Mouse (Mus musculus) liver, postnatal 0 days (tissue): ENCODE results near the gene Setd1a. TPM values are rescaled to one million over a fixed set of nuclear protein-coding genes. Genes with fewer than 3 reads are reported as not detected.
A peak's percentile ranks its signal among the peaks of the same experiment; 100 is the strongest.

Source experiments
- ATAC-seq: fragments of 200-750 bp; cut with Nextera tagmentation; 2 replicates; pipeline ENCODE4 v1.8.0; 2017; ENCODE audit warnings: mild to moderate bottlenecking, moderate library complexity
- DNase-seq: peaks from one replicate; pipeline ENCODE4 v3.0.0-alpha.2; 2016
- H3K27ac ChIP-seq: fragments of 300-500 bp; sonication (generic); 2 replicates; pipeline ENCODE4 v1.5.1; 2014; ENCODE audit warnings: antibody characterized with exemption, moderate library complexity, mild to moderate bottlenecking, low read depth
- H3K27me3 ChIP-seq: fragments of 300-500 bp; sonication (generic); 2 replicates; pipeline ENCODE4 v1.6.1; 2014; ENCODE audit warnings: low read length, control low read depth, mixed read lengths; ENCODE audit not compliant: insufficient read depth
- H3K36me3 ChIP-seq: fragments of 300-500 bp; sonication (generic); replicated peaks from 2 replicates; pipeline ENCODE4 v1.6.1; 2014; ENCODE audit warnings: mild to moderate bottlenecking, control low read depth, low read length, moderate library complexity, mixed read lengths; ENCODE audit not compliant: insufficient read depth
- H3K4me1 ChIP-seq: fragments of 300-500 bp; sonication (generic); 2 replicates; pipeline ENCODE4 v1.6.1; 2014; ENCODE audit warnings: antibody characterized with exemption, mild to moderate bottlenecking, control low read depth; ENCODE audit not compliant: insufficient read depth
- H3K4me2 ChIP-seq: fragments of 300-500 bp; sonication (generic); 2 replicates; pipeline ENCODE4 v1.6.1; 2014; ENCODE audit warnings: low read depth, mild to moderate bottlenecking, low read length, moderate library complexity, mixed read lengths
- H3K4me3 ChIP-seq: fragments of 300-500 bp; sonication (generic); 2 replicates; pipeline ENCODE4 v1.5.1; 2014; ENCODE audit warnings: low read depth, low read length
- H3K9ac ChIP-seq: fragments of 300-500 bp; sonication (generic); replicated peaks from 2 replicates; pipeline ENCODE4 v1.6.1; 2014; ENCODE audit warnings: mild to moderate bottlenecking, moderate library complexity
- H3K9me3 ChIP-seq: fragments of 300-500 bp; sonication (generic); 2 replicates; pipeline ENCODE4 v1.6.1; 2016; ENCODE audit warnings: mild to moderate bottlenecking, control low read depth, low read length, mixed read lengths
- CTCF ChIP-seq: sonication (generic); IDR thresholded peaks from 2 replicates; pipeline ENCODE4 v1.5.1; 2016; ENCODE audit warnings: antibody characterized with exemption, low read depth
- EP300 ChIP-seq: IDR thresholded peaks from 2 replicates; pipeline ENCODE4 v1.6.1; 2016; ENCODE audit warnings: antibody characterized with exemption, low read depth, mild to moderate bottlenecking
- WGBS: fragments of 180-500 bp; shearing (Covaris S2); extraction: QIAGEN DNeasy Blood & Tissue Kit; methylation state at CpG from one replicate; pipeline ENCODE4 v1.1.7; 2014; ENCODE audit not compliant: insufficient replicate concordance; 5-methylcytosine and 5-hydroxymethylcytosine counted together
- polyA plus RNA-seq: library from polyadenylated mRNA; unstranded; fragments of >200 nt; fragmentation: Nextera tagmentation; extraction: Ambion mirVana; gene quantifications from 2 replicates; pipeline ENCODE4 v1.2.1, GENCODE M21; 2015

The Setd1a gene
- polyA plus RNA-seq, 1 experiment from 2014 or later: 7.3 TPM

DNA sequence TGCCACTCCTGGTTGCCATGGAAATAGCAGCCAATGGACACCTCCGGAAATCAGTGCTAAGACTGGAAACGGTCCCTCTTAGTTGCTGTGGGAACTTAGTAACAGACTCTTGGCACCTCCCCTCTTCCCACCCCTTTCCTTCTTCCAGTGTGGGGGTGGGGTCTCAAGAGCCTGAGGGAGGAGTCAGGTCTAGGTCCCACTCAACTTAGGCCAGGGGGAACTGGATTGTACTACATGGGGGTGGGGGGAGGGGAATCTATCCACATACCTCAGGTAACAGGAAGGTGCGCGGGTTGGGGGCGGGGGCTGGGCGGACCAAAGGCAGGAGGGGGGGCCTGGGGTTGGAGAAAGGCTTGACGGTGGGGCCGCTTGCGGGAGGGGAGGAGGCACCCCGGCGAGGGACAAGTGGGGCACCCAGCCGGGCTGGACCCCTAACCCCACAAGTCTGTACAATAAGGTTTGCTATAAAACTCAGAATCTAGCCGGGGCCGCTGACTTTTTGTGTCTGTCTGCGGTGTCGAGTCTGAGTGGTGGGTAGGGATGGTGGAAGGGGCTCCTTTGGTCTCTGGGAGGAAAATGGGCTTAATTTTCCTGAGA lies 7.4 kb upstream of the Setd1a start:
- peak; percentile 84 for DNase-seq

DNA sequence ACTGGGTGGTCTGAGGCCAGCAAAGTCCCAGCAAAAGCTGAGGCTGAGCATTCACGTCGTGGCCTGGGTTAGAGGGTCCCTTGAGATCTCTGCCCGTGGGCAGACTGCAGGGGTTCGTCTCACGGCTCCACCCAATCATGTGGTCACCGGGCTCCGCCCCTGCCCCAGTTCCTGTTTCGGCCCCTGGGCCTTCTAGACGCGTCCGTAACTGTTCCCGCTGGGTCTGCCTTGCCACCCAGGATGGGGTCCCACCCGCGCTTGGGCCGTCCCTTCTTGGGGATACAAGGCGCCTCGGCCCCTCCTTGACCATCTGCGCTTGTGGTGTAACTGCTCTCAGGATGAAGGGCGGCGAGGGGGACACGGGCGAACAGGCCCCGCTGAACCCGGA lies 6.8 kb upstream of the Setd1a start, which contains the start of gene Orai3:
TSS of gene Orai3 (plus strand) at position 165 of the 388 bp plus-strand sequence.
- WGBS: 0% methylated on average over 19 of the region's 24 CpGs

More for the DNA sequence above, 7.4 kb upstream of the Setd1a start:
- 2% methylated on average over 16 of the region's 16 CpGs for WGBS
- no peaks in the 10 kb centered on the region for H3K27me3 ChIP-seq
- H3K4me2 ChIP-seq: peak overlapping the region; percentile 79
- peak overlapping the region; percentile 74 for H3K4me3 ChIP-seq
- H3K27ac ChIP-seq: peak overlapping the region; percentile 95
- peak overlapping the region; percentile 88 for H3K9ac ChIP-seq
- H3K9me3 ChIP-seq: no peaks in the 10 kb centered on the region
- H3K36me3 ChIP-seq: no peaks in the 10 kb centered on the region
- ATAC-seq: peak; percentile 47
- TF ChIP-seq EP300: no peak
- TF ChIP-seq CTCF: no peak
- peaks cover 37% of the 10 kb centered on the region for H3K4me1 ChIP-seq

DNA sequence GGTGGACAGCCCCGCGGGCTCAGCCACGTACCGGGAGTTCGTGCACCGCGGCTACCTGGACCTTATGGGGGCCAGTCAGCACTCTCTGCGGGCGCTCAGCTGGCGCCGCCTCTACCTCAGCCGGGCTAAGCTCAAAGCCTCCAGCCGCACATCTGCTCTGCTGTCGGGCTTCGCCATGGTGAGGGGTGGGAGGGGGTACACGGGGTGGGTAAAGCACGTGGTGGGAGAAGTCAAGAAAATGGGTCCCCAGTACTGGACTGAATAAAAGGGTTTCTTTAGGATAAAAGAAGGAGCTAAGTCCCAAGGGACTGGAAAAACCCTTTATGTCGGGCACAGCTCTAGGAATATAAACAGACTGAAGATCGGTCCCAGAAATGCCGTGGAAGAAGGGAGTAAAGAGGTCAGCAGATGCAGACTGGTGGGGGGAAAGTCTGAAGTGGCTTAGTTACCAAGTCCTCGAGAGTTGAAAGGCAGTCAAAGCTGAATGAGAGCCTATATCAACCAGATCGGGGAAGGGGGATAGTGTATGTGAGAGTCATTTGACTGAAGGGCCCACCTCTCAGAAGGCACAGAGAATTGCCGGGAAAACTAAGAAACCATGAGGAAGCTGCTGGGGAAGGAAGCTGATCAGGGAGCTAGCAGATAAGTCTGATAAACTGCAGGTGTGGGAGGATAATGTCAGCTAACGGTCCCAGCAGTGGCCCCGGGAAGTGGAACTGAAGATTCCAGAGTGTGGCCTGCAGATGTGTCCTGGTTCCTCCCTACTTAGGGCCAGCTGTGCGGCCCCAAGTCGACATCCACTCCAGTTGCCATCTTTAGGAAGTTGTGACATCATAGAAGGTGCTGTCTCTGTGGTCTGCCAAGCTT lies 6.2 kb upstream of the Setd1a start:
- DNase-seq: no peak
- peak; percentile 8 for ATAC-seq
- TF ChIP-seq EP300: no peak
- TF ChIP-seq CTCF: no peak

More for the DNA sequence above, 6.8 kb upstream of the Setd1a start, which contains the start of gene Orai3:
- Histone ChIP-seq H3K4me1 (peaks cover 37% of the 10 kb centered on the region), H3K9ac (peak within 1 kb of the TSS; percentile 88), H3K4me2 (peak within 1 kb of the TSS; percentile 79), H3K27ac (peak within 1 kb of the TSS; percentile 95), H3K36me3 (no peaks in the 10 kb centered on the region), H3K27me3 (no peaks in the 10 kb centered on the region), H3K9me3 (no peaks in the 10 kb centered on the region), H3K4me3 (peak within 1 kb of the TSS; percentile 74)
- TF ChIP-seq CTCF (no peak), EP300 (0 out of 2 replicates have a peak, but pooled peaks have one; percentile 16)
- ATAC-seq: peak; percentile 48
- DNase-seq: peak; percentile 87

DNA sequence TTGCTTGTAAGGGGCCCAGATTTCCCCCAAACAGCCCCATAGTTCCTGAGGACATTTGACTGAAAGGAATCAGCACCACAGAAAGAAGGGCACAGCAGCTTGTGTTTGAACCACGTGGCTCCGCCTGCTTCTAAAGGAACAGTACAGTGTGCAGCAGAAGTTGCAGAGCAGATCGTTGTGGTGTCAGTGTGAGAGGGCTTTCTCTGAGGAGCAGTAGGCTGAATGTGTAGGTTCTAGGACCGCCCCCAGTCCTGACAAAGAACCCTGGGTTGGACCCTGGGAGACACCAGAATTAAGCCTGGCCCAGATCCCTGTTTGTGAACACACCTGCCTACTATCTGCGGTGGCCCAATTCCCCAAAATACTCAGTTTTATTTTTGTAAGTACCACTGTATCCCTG lies 5.2 kb upstream of the Setd1a start:
- ATAC-seq: no peak
- DNase-seq: no peak
- Histone ChIP-seq H3K9ac (peak overlapping the region; percentile 88; the same call in 1 of the 2 replicates), H3K9me3 (no peaks in the 10 kb centered on the region), H3K4me3 (no peak overlapping the region), H3K4me2 (peak overlapping the region; percentile 79), H3K27me3 (no peaks in the 10 kb centered on the region), H3K27ac (no peak overlapping the region), H3K4me1 (peaks cover 34% of the 10 kb centered on the region), H3K36me3 (no peaks in the 10 kb centered on the region)
- TF ChIP-seq CTCF (no peak), EP300 (no peak)
- 53% methylated on average over 5 of the region's 5 CpGs for WGBS

More for the DNA sequence above, 6.2 kb upstream of the Setd1a start:
- H3K4me2 ChIP-seq: peak overlapping the region; percentile 79
- peak overlapping the region; percentile 74 for H3K4me3 ChIP-seq
- H3K36me3 ChIP-seq: no peaks in the 10 kb centered on the region
- H3K27me3 ChIP-seq: no peaks in the 10 kb centered on the region
- peaks cover 37% of the 10 kb centered on the region for H3K4me1 ChIP-seq
- H3K27ac ChIP-seq: peak overlapping the region; percentile 95
- WGBS: under 1% methylated on average over 27 of the region's 27 CpGs
- peak overlapping the region; percentile 88 for H3K9ac ChIP-seq
- H3K9me3 ChIP-seq: no peaks in the 10 kb centered on the region

DNA sequence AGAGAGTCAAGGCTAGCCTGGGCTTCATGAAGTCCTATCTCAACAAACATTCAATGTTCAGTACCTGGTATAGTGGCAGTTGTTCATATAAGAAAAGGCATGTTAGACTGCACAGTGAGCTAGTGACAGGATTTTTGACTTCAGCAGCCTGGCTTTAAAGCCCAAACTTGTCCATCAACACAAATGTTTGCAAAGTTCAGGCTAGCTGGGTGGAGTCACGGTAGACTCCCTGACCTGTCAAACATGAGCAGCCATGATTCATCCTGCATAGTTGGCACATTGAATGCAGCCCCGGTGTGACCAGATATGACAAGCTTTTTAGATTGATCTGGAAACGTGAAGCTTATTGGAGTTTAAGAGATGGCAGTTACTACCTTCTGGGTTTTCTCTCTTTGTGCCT lies 4.4 kb upstream of the Setd1a start:
- Histone ChIP-seq H3K4me2 (no peak overlapping the region), H3K27me3 (no peaks in the 10 kb centered on the region), H3K27ac (peak overlapping the region; percentile 3; the same call in 1 of the 2 replicates), H3K36me3 (no peaks in the 10 kb centered on the region), H3K9ac (no peak overlapping the region), H3K4me3 (no peak overlapping the region), H3K9me3 (no peaks in the 10 kb centered on the region), H3K4me1 (peaks cover 30% of the 10 kb centered on the region)
- TF ChIP-seq CTCF: no peak
- TF ChIP-seq EP300: no peak
- DNase-seq (peak; percentile 38), ATAC-seq (no peak)
- WGBS: 48% methylated on average over 3 of the region's 3 CpGs

DNA sequence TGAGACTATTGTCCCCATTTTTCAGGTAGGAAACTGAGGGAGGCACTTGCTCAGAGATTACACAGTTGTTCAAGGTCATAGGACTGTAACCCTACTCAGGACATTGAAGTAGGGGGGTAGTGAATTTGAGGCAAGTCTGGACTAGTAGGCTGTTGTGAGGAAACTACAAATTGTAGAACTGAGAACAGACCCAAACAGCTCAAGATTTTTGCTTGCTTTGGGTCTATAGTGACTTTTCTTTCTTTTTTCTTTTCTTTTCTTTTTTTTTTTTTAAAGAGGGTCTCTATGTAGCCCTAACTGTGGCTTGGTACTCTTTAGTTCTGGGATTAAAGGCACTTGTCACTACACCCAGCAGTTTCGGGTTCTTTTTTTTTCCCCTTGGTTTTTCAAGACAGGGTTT lies 3.9 kb upstream of the Setd1a start:
- Histone ChIP-seq H3K4me1 (peaks cover 28% of the 10 kb centered on the region), H3K27ac (peak overlapping the region; percentile 3; the same call in 1 of the 2 replicates), H3K36me3 (no peaks in the 10 kb centered on the region), H3K9ac (no peak overlapping the region), H3K27me3 (no peaks in the 10 kb centered on the region), H3K9me3 (no peaks in the 10 kb centered on the region), H3K4me2 (no peak overlapping the region), H3K4me3 (no peak overlapping the region)
- 86% methylated on average over 1 of the region's 1 CpGs for WGBS
- ATAC-seq (no peak), DNase-seq (no peak)
- TF ChIP-seq EP300 (no peak), CTCF (no peak)
